Mouse (Mus musculus) embryonic facial prominence, embryonic 12.5 days (tissue): Measurements from ENCODE around the gene Abl1. TPM values are rescaled to one million over a fixed set of nuclear protein-coding genes. Genes with fewer than 3 reads are reported as not detected.

Experiments used
- ATAC-seq: fragments of 200-750 bp; cut with Nextera tagmentation; 2 replicates; pipeline ENCODE4 v1.8.0; 2017; ENCODE audit not compliant: insufficient number of reproducible peaks, insufficient read depth, low FRiP score, low TSS enrichment
- H3K27ac ChIP-seq: fragments of 300-500 bp; sonication (generic); 2 replicates; pipeline ENCODE4 v1.5.1; 2016; ENCODE audit warnings: mild to moderate bottlenecking
- H3K27me3 ChIP-seq: fragments of 300-500 bp; sonication (generic); 2 replicates; pipeline ENCODE4 v1.6.1; 2016; ENCODE audit warnings: mild to moderate bottlenecking, moderate library complexity
- H3K36me3 ChIP-seq: fragments of 300-500 bp; sonication (generic); 2 replicates; pipeline ENCODE4 v1.6.1; 2016; ENCODE audit warnings: mild to moderate bottlenecking
- H3K4me1 ChIP-seq: fragments of 300-500 bp; sonication (generic); 2 replicates; pipeline ENCODE4 v1.6.1; 2016
- H3K4me2 ChIP-seq: fragments of 300-500 bp; sonication (generic); replicated peaks from 2 replicates; pipeline ENCODE4 v1.6.1; 2016; ENCODE audit warnings: mild to moderate bottlenecking, moderate library complexity
- H3K4me3 ChIP-seq: fragments of 300-500 bp; sonication (generic); 2 replicates; pipeline ENCODE4 v1.5.1; 2016; ENCODE audit warnings: mild to moderate bottlenecking
- H3K9ac ChIP-seq: fragments of 300-500 bp; sonication (generic); 2 replicates; pipeline ENCODE4 v1.6.1; 2016; ENCODE audit warnings: mild to moderate bottlenecking, moderate library complexity
- H3K9me3 ChIP-seq: fragments of 300-500 bp; sonication (generic); 2 replicates; pipeline ENCODE4 v1.6.1; 2016; ENCODE audit warnings: mild to moderate bottlenecking, moderate library complexity
- WGBS: fragments of 180-500 bp; shearing (Covaris S2); methylation state at CpG from one replicate; pipeline ENCODE4 v1.1.7; 2016; 5-methylcytosine and 5-hydroxymethylcytosine counted together
- polyA plus RNA-seq: library from polyadenylated mRNA; unstranded; fragments of >200 nt; fragmentation: Nextera tagmentation; extraction: Ambion mirVana; gene quantifications from 2 replicates; pipeline ENCODE4 v1.2.1, GENCODE M21; 2016

Abl1 gene
- polyA plus RNA-seq, 1 experiment from 2014 or later = 67.5 TPM

- H3K36me3 ChIP-seq = 0 out of 2 replicates have a peak, but pooled peaks cover 7% of the 10 kb centered on the region
- no peak for ATAC-seq
- peak overlapping the region; percentile 17; the same call in 1 of the 2 replicates for H3K4me2 ChIP-seq
- H3K9me3 ChIP-seq = no peaks in the 10 kb centered on the region
- H3K9ac ChIP-seq = no peak overlapping the region; the same call in 1 of the 2 replicates
- H3K27ac ChIP-seq = peak overlapping the region; percentile 83
- H3K27me3 ChIP-seq = no peaks in the 10 kb centered on the region
- 30% methylated on average over 4 of the region's 4 CpGs for WGBS
- no peak overlapping the region for H3K4me3 ChIP-seq
- H3K4me1 ChIP-seq = peaks cover 68% of the 10 kb centered on the region
Observed at GRCm38 (mm10) chr2:31769115-31769514, 80.9 kb downstream of the Abl1 start.

GRCm38 (mm10) chr2:31769631-31770111 is 81.5 kb downstream of the Abl1 start:
- no peak for ATAC-seq
- no peak overlapping the region for H3K9ac ChIP-seq
- no peak overlapping the region; the same call in 1 of the 2 replicates for H3K4me2 ChIP-seq
- H3K36me3 ChIP-seq = 0 out of 2 replicates have a peak, but pooled peaks cover 12% of the 10 kb centered on the region
- peak overlapping the region; percentile 83 for H3K27ac ChIP-seq
- peaks cover 68% of the 10 kb centered on the region for H3K4me1 ChIP-seq
- no peaks in the 10 kb centered on the region for H3K27me3 ChIP-seq
- 23% methylated on average over 6 of the region's 6 CpGs for WGBS
- no peaks in the 10 kb centered on the region for H3K9me3 ChIP-seq
- no peak overlapping the region for H3K4me3 ChIP-seq

GRCm38 (mm10) chr2:31770781-31771441 is 82.7 kb downstream of the Abl1 start:
- H3K9me3 ChIP-seq = no peaks in the 10 kb centered on the region
- no peaks in the 10 kb centered on the region for H3K27me3 ChIP-seq
- WGBS = 8% methylated on average over 7 of the region's 7 CpGs
- 0 out of 2 replicates have a peak, but pooled peaks cover 14% of the 10 kb centered on the region for H3K36me3 ChIP-seq
- H3K4me1 ChIP-seq = peaks cover 59% of the 10 kb centered on the region
- H3K27ac ChIP-seq = peak overlapping the region; percentile 83
- H3K4me3 ChIP-seq = no peak overlapping the region
- ATAC-seq = peak; percentile 74
- peak overlapping the region; percentile 29 for H3K4me2 ChIP-seq
- H3K9ac ChIP-seq = no peak overlapping the region; the same call in 1 of the 2 replicates

GRCm38 (mm10) chr2:31776479-31776878 is 88.3 kb downstream of the Abl1 start:
- H3K4me1 ChIP-seq = peaks cover 9% of the 10 kb centered on the region
- H3K27me3 ChIP-seq = no peaks in the 10 kb centered on the region
- no peak overlapping the region for H3K27ac ChIP-seq
- 98% methylated on average over 3 of the region's 3 CpGs for WGBS
- H3K9me3 ChIP-seq = no peaks in the 10 kb centered on the region
- ATAC-seq = no peak
- no peak overlapping the region for H3K9ac ChIP-seq
- peaks cover 52% of the 10 kb centered on the region for H3K36me3 ChIP-seq
- no peak overlapping the region for H3K4me2 ChIP-seq
- no peak overlapping the region for H3K4me3 ChIP-seq

GRCm38 (mm10) chr2:31779258-31779657 is 91.1 kb downstream of the Abl1 start:
- no peak overlapping the region for H3K4me3 ChIP-seq
- H3K9me3 ChIP-seq = no peaks in the 10 kb centered on the region
- no peaks in the 10 kb centered on the region for H3K4me1 ChIP-seq
- peaks cover 71% of the 10 kb centered on the region for H3K36me3 ChIP-seq
- no peak overlapping the region for H3K9ac ChIP-seq
- no peaks in the 10 kb centered on the region for H3K27me3 ChIP-seq
- H3K4me2 ChIP-seq = no peak overlapping the region
- ATAC-seq = no peak
- WGBS = 86% methylated on average over 2 of the region's 2 CpGs
- no peak overlapping the region for H3K27ac ChIP-seq

- H3K36me3 ChIP-seq = peaks cover 96% of the 10 kb centered on the region
- no peak for ATAC-seq
- no peak overlapping the region for H3K9ac ChIP-seq
- no peaks in the 10 kb centered on the region for H3K27me3 ChIP-seq
- no peak overlapping the region for H3K4me3 ChIP-seq
- H3K4me2 ChIP-seq = no peak overlapping the region
- 63% methylated on average over 8 of the region's 8 CpGs for WGBS
- H3K27ac ChIP-seq = no peak overlapping the region
- no peaks in the 10 kb centered on the region for H3K9me3 ChIP-seq
- H3K4me1 ChIP-seq = no peaks in the 10 kb centered on the region
Observed at GRCm38 (mm10) chr2:31782958-31783602, 94.9 kb downstream of the Abl1 start.

- Histone ChIP-seq H3K4me1 (no peaks in the 10 kb centered on the region), H3K27me3 (no peaks in the 10 kb centered on the region), H3K36me3 (peaks cover 96% of the 10 kb centered on the region), H3K9me3 (no peaks in the 10 kb centered on the region), H3K9ac (no peak overlapping the region), H3K27ac (no peak overlapping the region), H3K4me2 (no peak overlapping the region), H3K4me3 (no peak overlapping the region)
- no peak; the same call in 1 of the 2 replicates for ATAC-seq
- 43% methylated on average over 9 of the region's 9 CpGs for WGBS
Observed at GRCm38 (mm10) chr2:31785074-31785473, 96.9 kb downstream of the Abl1 start.

GRCm38 (mm10) chr2:31787029-31787428 is 98.9 kb downstream of the Abl1 start:
- Histone ChIP-seq H3K4me1 (no peaks in the 10 kb centered on the region), H3K9ac (no peak overlapping the region), H3K36me3 (peaks cover 96% of the 10 kb centered on the region), H3K4me3 (no peak overlapping the region), H3K27me3 (no peaks in the 10 kb centered on the region), H3K27ac (no peak overlapping the region; the same call in 1 of the 2 replicates), H3K4me2 (no peak overlapping the region), H3K9me3 (no peaks in the 10 kb centered on the region)
- no peak for ATAC-seq
- 22% methylated on average over 7 of the region's 7 CpGs for WGBS

GRCm38 (mm10) chr2:31788227-31788626 is 100.1 kb downstream of the Abl1 start:
- no peak overlapping the region for H3K9ac ChIP-seq
- H3K27me3 ChIP-seq = no peaks in the 10 kb centered on the region
- H3K27ac ChIP-seq = no peak overlapping the region
- ATAC-seq = no peak
- H3K9me3 ChIP-seq = no peaks in the 10 kb centered on the region
- no peak overlapping the region for H3K4me2 ChIP-seq
- peaks cover 97% of the 10 kb centered on the region for H3K36me3 ChIP-seq
- H3K4me1 ChIP-seq = no peaks in the 10 kb centered on the region
- WGBS = 76% methylated on average over 3 of the region's 3 CpGs
- no peak overlapping the region for H3K4me3 ChIP-seq

- WGBS = 91% methylated on average over 2 of the region's 2 CpGs
- Histone ChIP-seq H3K36me3 (peaks cover 97% of the 10 kb centered on the region), H3K4me3 (no peak overlapping the region), H3K4me2 (no peak overlapping the region), H3K9me3 (no peaks in the 10 kb centered on the region), H3K27me3 (no peaks in the 10 kb centered on the region), H3K4me1 (no peaks in the 10 kb centered on the region), H3K9ac (no peak overlapping the region), H3K27ac (no peak overlapping the region)
- no peak for ATAC-seq
Observed at GRCm38 (mm10) chr2:31789215-31789614, 101.0 kb downstream of the Abl1 start.

GRCm38 (mm10) chr2:31790728-31791251 is 102.6 kb downstream of the Abl1 start:
- no peak for ATAC-seq
- 87% methylated on average over 13 of the region's 13 CpGs for WGBS

GRCm38 (mm10) chr2:31791260-31791659 is 103.1 kb downstream of the Abl1 start:
- Histone ChIP-seq H3K4me2 (no peak overlapping the region), H3K36me3 (peaks cover 96% of the 10 kb centered on the region), H3K27me3 (no peaks in the 10 kb centered on the region), H3K27ac (no peak overlapping the region), H3K4me3 (no peak overlapping the region), H3K9me3 (no peaks in the 10 kb centered on the region), H3K9ac (no peak overlapping the region), H3K4me1 (no peaks in the 10 kb centered on the region)
- no peak for ATAC-seq
- 90% methylated on average over 8 of the region's 8 CpGs for WGBS

More at GRCm38 (mm10) chr2:31790728-31791251, 102.6 kb downstream of the Abl1 start:
- H3K4me2 ChIP-seq = no peak overlapping the region
- peaks cover 96% of the 10 kb centered on the region for H3K36me3 ChIP-seq
- no peak overlapping the region for H3K27ac ChIP-seq
- H3K9ac ChIP-seq = no peak overlapping the region
- H3K4me3 ChIP-seq = no peak overlapping the region
- no peaks in the 10 kb centered on the region for H3K9me3 ChIP-seq
- no peaks in the 10 kb centered on the region for H3K27me3 ChIP-seq
- H3K4me1 ChIP-seq = no peaks in the 10 kb centered on the region
